Mouse (Mus musculus) ES-Bruce4 (cell line): ENCODE measurements at regions not wholly inside any gene's neighbourhood (a gene's known extent, or its start where the extent isn't known, plus 50 kb on each side); places are given as distances from the start of the nearest gene placed in this dataset.

Experiments
- CTCF ChIP-seq: IDR thresholded peaks from one replicate; pipeline ENCODE4 v1.8.1; 2011; ENCODE audit warnings: low read depth, low read length
- EP300 ChIP-seq: IDR thresholded peaks from 2 replicates; pipeline ENCODE4 v1.6.1; 2011; ENCODE audit warnings: low read depth, low read length; ENCODE audit not compliant: insufficient read depth

GRCm38 (mm10) chr13:119258515-119258914 is 169.9 kb upstream of the Paip1 start:
- TF ChIP-seq CTCF, result no peak
- no peak for TF ChIP-seq EP300
